Mouse (Mus musculus) A20 (cell line): ENCODE measurements around the gene Med10.

Source experiments
- DNase-seq: peaks from one replicate; pipeline ENCODE4 v3.0.0-alpha.2; 2011; ENCODE audit warnings: low read depth, low spot score

Med10 gene

GRCm38 (mm10) chr13:69830606-69831005 is 28.4 kb downstream of the Med10 start:
- no peak for DNase-seq

DNA sequence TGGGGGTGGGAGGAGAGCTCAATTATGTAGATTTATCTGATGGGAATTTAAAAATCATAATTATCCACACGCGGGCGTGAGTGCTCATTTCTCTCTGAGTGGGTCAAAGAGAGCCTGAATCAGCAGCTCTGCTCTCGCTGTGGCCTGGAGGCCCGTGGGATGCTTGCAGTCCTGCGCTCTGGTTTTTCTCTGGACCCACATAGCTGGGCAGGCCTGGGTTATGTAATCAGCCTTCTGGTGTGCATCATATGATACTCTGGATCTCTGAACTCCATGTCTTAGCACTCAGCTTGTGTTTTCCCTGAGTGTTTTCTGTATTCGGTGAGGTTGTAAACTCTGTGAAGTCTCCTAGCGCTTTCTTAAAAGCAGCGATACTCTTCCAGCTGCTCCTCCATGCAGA is 30.4 kb downstream of the Med10 start:
- no peak for DNase-seq

DNA sequence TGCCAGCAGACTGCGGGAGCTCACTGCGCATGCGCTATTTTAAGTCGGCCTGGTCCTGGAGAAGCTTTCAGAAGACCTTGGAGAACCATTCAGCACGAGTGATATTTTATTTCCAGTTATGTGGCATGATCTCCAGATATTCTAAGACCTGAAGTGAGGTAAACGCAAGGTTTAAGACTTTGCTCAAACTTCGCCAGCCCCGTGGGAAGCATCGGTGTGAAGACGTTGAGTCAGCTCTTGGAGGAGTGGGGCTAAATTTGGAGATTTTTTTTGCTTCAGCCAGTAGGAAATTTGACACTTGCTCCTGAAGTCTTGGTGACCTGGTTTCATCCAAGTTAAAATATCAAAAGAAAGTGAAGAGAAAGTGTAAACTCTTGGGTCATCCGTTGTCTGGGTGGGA is 31.2 kb downstream of the Med10 start:
- DNase-seq, result no peak

GRCm38 (mm10) chr13:69845592-69845991 is 43.4 kb downstream of the Med10 start:
- DNase-seq, result no peak

DNA sequence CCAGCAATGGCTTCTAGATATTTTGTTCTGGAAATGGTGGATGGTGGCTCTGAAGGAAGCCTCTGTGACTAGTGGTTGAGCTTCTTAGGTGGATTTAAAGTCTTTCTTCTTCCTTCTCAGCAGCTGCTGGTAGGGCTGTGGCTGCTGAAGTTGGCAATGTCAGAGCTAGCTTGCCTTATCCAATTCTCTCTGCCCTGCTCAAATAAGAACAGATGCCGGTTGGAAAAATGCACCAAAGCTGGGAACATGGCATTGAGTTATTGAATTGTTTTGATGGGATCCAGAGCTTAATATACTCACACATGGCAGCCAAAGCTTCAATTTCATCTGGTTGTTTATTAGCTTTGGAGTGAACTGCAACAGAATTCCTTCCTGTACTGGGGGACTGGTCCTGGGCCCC is 47.4 kb downstream of the Med10 start:
- no peak for DNase-seq

DNA sequence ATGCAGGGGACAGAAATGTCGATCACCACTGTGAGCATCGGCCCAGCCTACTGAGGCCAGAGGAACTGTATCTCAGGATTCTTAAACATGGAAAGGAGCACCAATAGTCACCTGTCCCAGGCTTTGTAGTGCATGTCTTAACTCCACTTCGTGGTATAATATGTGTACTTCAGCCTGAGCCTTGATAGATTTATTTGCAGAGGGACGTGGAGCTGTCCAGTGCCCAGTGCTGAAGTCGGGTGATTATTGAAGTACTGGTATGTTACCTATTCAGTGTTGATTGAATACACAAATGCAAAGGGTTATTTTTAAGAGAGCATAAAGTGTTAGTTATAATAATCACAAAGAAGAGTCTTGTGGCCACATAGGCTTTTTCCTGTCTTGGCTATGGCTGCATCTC is 50.1 kb downstream of the Med10 start:
- no peak for DNase-seq

- no peak for DNase-seq
Measured at GRCm38 (mm10) chr13:69853425-69854043, 51.3 kb downstream of the Med10 start.

DNA sequence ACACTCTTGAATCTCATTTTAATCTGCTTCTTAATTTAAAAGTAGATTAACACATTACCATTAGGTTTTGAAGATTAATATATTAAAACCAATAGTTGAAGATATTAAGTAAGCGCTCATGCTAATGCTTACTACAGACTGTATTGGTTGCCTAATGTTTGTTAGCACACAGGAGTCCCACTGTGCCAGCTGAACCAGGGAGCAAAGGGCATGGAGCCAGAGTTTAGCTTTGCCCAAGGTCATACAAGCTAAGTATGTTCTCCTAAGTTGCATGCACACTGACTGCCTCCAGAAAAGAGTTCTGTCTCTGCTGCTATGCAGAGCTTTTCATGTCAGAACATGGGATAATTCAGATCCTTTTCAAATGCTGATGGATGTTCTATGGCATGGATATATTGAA is 53.7 kb downstream of the Med10 start:
- DNase-seq, result no peak

- no peak for DNase-seq
Measured at GRCm38 (mm10) chr13:69862276-69862675, 60.1 kb downstream of the Med10 start.

DNA sequence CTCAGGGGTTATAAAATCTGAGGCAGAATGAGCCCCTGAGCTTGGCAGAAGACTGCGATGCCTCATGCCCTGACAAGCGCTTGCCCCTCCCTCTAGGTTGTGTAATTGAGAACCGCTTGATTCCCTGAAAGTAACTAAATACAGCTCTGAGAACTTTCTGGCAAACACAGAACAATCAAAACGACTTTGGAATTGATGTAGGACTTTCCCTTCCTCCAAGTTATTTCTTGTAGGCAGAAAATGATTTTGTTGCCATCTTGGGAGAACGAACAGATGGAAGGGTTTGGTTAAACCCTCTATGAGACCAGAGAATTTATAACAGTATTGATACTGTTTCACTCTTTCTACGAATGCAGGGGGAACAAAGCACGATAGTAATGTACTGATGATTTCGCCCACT is 62.7 kb downstream of the Med10 start:
- no peak for DNase-seq
